Mouse (Mus musculus): ENCODE results near the gene Ddx23.

GRCm38 (mm10) chr15:98646737-98647136, 16.0 kb downstream of the Ddx23 start:
- no peak for TF ChIP-seq POLR2A (IDR thresholded peaks at IDR 0.05; ENCODE audit: low read depth, low read length)
- no peak for TF ChIP-seq CTCF (IDR thresholded peaks at IDR 0.05; ENCODE audit: extremely low read depth, insufficient read depth, insufficient read length, insufficient replicate concordance)

Measured in spleen, adult 2 months (tissue).